Mouse (Mus musculus): ENCODE results near the gene Gm21190. TPM values are rescaled to one million over a fixed set of nuclear protein-coding genes. Genes with fewer than 3 reads are reported as not detected.
"Not testable (repeated sequence)": the region's sequence is repeated elsewhere in the genome, so short reads cannot be mapped to it uniquely, and the experiment has no call there.

Gm21190 gene
- polyA plus RNA-seq, 1 experiment from 2014 or later, result not detected

GRCm38 (mm10) chr5:15483576-15483975, 45.4 kb downstream of the Gm21190 start:
- H3K36me3 ChIP-seq; ATAC-seq (ENCODE audit: low FRiP score); H3K4me2 ChIP-seq; H3K27me3 ChIP-seq (replicated peaks); H3K4me3 ChIP-seq (replicated peaks); H3K27ac ChIP-seq (replicated peaks); H3K4me1 ChIP-seq; H3K9ac ChIP-seq (replicated peaks): not testable (repeated sequence)
- 60% methylated on average over 4 of the region's 4 CpGs for WGBS
- peaks cover 23% of the 10 kb centered on the region for H3K9me3 ChIP-seq (replicated peaks)

DNA sequence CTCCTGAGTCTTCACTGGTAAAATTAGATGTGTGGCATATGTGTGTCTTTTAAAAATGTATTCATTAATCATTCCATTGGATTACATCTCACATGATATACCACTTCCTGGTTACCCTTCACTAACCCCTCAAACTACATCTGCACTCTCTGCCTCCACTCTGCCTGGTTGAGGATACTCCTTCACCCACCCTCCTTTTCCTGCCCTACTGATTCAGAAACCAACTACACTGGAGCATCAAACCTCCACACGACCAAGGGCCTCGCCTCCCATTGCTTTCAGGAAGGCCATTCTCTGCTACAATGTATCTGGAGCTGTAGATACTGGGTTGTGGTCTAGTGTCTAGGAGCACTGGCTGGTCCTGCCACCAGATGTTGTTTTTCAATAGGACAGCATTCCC, 46.2 kb downstream of the Gm21190 start:
- H3K9ac ChIP-seq (replicated peaks); H3K4me2 ChIP-seq; H3K4me1 ChIP-seq; H3K4me3 ChIP-seq (replicated peaks); H3K27me3 ChIP-seq (replicated peaks); ATAC-seq (ENCODE audit: low FRiP score); H3K27ac ChIP-seq (replicated peaks); H3K36me3 ChIP-seq: not testable (repeated sequence)
- peaks cover 27% of the 10 kb centered on the region for H3K9me3 ChIP-seq (replicated peaks)
- WGBS, result 69% methylated on average over 2 of the region's 2 CpGs

DNA sequence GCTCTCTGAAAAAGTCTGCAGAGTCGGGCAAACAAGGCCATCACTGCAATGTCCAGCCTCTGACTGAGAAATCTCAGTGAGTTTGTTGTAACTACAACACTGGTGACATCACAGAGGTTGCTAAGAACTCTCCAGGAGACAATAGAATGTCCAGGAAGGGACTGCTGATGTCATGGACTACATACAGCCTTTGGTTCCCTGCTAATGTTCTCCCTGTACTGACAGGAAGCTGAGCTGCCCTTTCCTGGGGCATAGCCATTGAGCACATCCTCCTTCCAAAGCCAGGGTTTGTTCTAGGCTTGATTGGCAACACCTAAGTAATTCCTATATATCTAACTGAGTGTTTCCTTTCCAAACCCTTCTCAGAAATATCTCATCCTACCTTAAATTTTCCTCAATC, 52.6 kb downstream of the Gm21190 start, which contains the start of gene Gm21149:
Gene Gm21149, minus strand, starts transcription at position 101 of the 400 bp plus-strand sequence.
- not testable (repeated sequence) for H3K36me3 ChIP-seq; ATAC-seq (ENCODE audit: low FRiP score)
- 69% methylated on average over 1 of the region's 1 CpGs for WGBS

More for the DNA sequence above, 52.6 kb downstream of the Gm21190 start, which contains the start of gene Gm21149:
- not testable (repeated sequence) for H3K4me3 ChIP-seq (replicated peaks); H3K4me1 ChIP-seq; H3K4me2 ChIP-seq; H3K27me3 ChIP-seq (replicated peaks); H3K9ac ChIP-seq (replicated peaks); H3K27ac ChIP-seq (replicated peaks)
- H3K9me3 ChIP-seq (replicated peaks), result peaks cover 11% of the 10 kb centered on the region

Other genes starting within 250 kb of the Gm21190 start
- not detected in 2 replicates for gene Gm21149, start 52.7 kb downstream of the Gm21190 start, polyA plus RNA-seq (2015; fragmentation: Nextera tagmentation; extraction: Ambion mirVana)
- not detected in 2 replicates for gene Gm21083, start 48.1 kb upstream of the Gm21190 start, polyA plus RNA-seq (2015; fragmentation: Nextera tagmentation; extraction: Ambion mirVana)
- not detected in 2 replicates for gene Speer4d, start 89.8 kb upstream of the Gm21190 start, polyA plus RNA-seq (2015; fragmentation: Nextera tagmentation; extraction: Ambion mirVana)
- not detected in 2 replicates for gene 4930572O03Rik, start 127.8 kb upstream of the Gm21190 start, polyA plus RNA-seq (2015; fragmentation: Nextera tagmentation; extraction: Ambion mirVana)
- gene Speer4c, start 185.0 kb upstream of the Gm21190 start, polyA plus RNA-seq (2015; fragmentation: Nextera tagmentation; extraction: Ambion mirVana), result not detected in 2 replicates

Data from neural tube, embryonic 15.5 days (tissue).